Mouse (Mus musculus) intestine, embryonic 15.5 days (tissue): ENCODE data around the gene Usp54. TPM values are rescaled to one million over a fixed set of nuclear protein-coding genes. Genes with fewer than 3 reads are reported as not detected.

ENCODE experiments used
- ATAC-seq: fragments of 200-750 bp; cut with Nextera tagmentation; 2 replicates; pipeline ENCODE4 v1.8.0; 2017; ENCODE audit warnings: moderate TSS enrichment, moderate library complexity
- H3K27ac ChIP-seq: fragments of 300-500 bp; sonication (generic); 2 replicates; pipeline ENCODE4 v1.5.1; 2015; ENCODE audit warnings: mild to moderate bottlenecking, inconsistent platforms
- H3K27me3 ChIP-seq: fragments of 300-500 bp; sonication (generic); replicated peaks from 2 replicates; pipeline ENCODE4 v1.6.1; 2015; ENCODE audit warnings: inconsistent platforms
- H3K36me3 ChIP-seq: fragments of 300-500 bp; sonication (generic); 2 replicates; pipeline ENCODE4 v1.6.1; 2015; ENCODE audit warnings: inconsistent platforms
- H3K4me1 ChIP-seq: fragments of 300-500 bp; sonication (generic); replicated peaks from 2 replicates; pipeline ENCODE4 v1.6.1; 2015; ENCODE audit warnings: inconsistent platforms
- H3K4me2 ChIP-seq: fragments of 300-500 bp; sonication (generic); replicated peaks from 2 replicates; pipeline ENCODE4 v1.6.1; 2015; ENCODE audit warnings: mild to moderate bottlenecking, inconsistent platforms
- H3K4me3 ChIP-seq: fragments of 300-500 bp; sonication (generic); replicated peaks from 2 replicates; pipeline ENCODE4 v1.5.1; 2015; ENCODE audit warnings: inconsistent platforms
- H3K9ac ChIP-seq: fragments of 300-500 bp; sonication (generic); 2 replicates; pipeline ENCODE4 v1.6.1; 2015; ENCODE audit warnings: inconsistent platforms
- H3K9me3 ChIP-seq: fragments of 300-500 bp; sonication (generic); 2 replicates; pipeline ENCODE4 v1.6.1; 2016; ENCODE audit warnings: inconsistent platforms
- WGBS: fragments of 180-500 bp; shearing (Covaris S2); methylation state at CpG from one replicate; pipeline ENCODE4 v1.1.7; 2015; 5-methylcytosine and 5-hydroxymethylcytosine counted together
- polyA plus RNA-seq: library from polyadenylated mRNA; unstranded; fragments of >200 nt; fragmentation: Nextera tagmentation; extraction: Ambion mirVana; gene quantifications from 2 replicates; pipeline ENCODE4 v1.2.1, GENCODE M21; 2015

Gene Usp54
- polyA plus RNA-seq, 1 experiment from 2014 or later: 4.4 TPM

DNA sequence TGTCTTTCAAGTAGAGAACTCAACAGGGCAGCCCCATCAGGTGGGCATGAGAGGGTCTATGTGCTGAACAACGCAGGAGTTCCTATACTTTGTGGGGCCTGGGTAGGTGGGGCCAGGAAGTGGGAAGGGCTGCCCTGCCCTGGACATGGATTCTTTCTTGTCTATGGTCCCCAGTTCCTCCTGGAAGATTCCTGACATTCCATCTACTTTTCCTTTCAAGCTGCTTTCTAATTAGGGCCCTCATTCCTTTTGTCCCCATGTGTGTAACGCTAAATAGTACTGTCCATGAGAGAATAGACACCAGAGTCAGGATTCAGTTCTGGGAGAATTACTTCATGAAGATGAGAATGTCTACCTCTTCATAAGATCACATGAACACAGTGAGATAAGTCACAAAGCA is 22.7 kb upstream of the Usp54 start:
- H3K27me3 ChIP-seq: no peaks in the 10 kb centered on the region
- H3K4me1 ChIP-seq: peaks cover 19% of the 10 kb centered on the region; the same call in 1 of the 2 replicates
- H3K4me3 ChIP-seq: no peak overlapping the region
- no peak overlapping the region for H3K27ac ChIP-seq
- no peaks in the 10 kb centered on the region for H3K36me3 ChIP-seq
- H3K9ac ChIP-seq: no peak overlapping the region
- no peaks in the 10 kb centered on the region for H3K9me3 ChIP-seq
- no peak for ATAC-seq
- H3K4me2 ChIP-seq: no peak overlapping the region
- 63% methylated on average over 2 of the region's 2 CpGs for WGBS

DNA sequence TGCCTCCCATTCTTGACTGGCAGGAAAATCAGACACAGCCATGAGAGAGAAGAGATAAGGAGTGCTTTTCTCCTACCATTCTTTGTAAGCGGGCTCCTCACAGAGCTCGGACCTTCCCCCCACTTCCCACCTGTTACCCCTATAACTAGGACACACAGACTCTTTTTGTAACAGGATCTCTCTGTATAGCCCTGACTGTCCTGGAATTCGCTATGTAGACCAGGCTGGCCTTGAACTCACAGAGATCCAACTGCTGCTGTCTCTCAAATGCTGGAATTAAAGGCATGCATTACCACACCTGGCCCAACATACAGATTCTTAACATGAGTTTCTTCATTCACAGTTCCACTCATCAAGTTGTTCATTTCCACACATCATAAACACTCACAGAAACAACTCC is 21.9 kb upstream of the Usp54 start:
- Histone ChIP-seq H3K27ac (no peak overlapping the region), H3K36me3 (no peaks in the 10 kb centered on the region), H3K9me3 (no peaks in the 10 kb centered on the region), H3K4me3 (no peak overlapping the region), H3K4me1 (peaks cover 17% of the 10 kb centered on the region; the same call in 1 of the 2 replicates), H3K9ac (no peak overlapping the region), H3K27me3 (no peaks in the 10 kb centered on the region), H3K4me2 (peak overlapping the region; percentile 95; the same call in 1 of the 2 replicates)
- 96% methylated on average over 3 of the region's 3 CpGs for WGBS
- no peak for ATAC-seq

GRCm38 (mm10) chr14:20661661-20662331 is 20.9 kb upstream of the Usp54 start:
- Histone ChIP-seq H3K4me3 (peak overlapping the region; percentile 67), H3K9ac (peak overlapping the region; percentile 78), H3K9me3 (no peaks in the 10 kb centered on the region), H3K27ac (peak overlapping the region; percentile 89), H3K27me3 (no peaks in the 10 kb centered on the region), H3K36me3 (no peaks in the 10 kb centered on the region), H3K4me2 (peak overlapping the region; percentile 95), H3K4me1 (peaks cover 17% of the 10 kb centered on the region; the same call in 1 of the 2 replicates)
- ATAC-seq: peak; percentile 36
- WGBS: 16% methylated on average over 19 of the region's 19 CpGs

- Histone ChIP-seq H3K27me3 (no peaks in the 10 kb centered on the region), H3K4me1 (peaks cover 17% of the 10 kb centered on the region; the same call in 1 of the 2 replicates), H3K4me2 (peak overlapping the region; percentile 95), H3K4me3 (peak overlapping the region; percentile 67), H3K27ac (peak overlapping the region; percentile 89), H3K9ac (peak overlapping the region; percentile 78), H3K36me3 (no peaks in the 10 kb centered on the region), H3K9me3 (no peaks in the 10 kb centered on the region)
- peak; percentile 95 for ATAC-seq
- 2% methylated on average over 52 of the region's 52 CpGs for WGBS
Observed at GRCm38 (mm10) chr14:20660827-20661660, 20.2 kb upstream of the Usp54 start.

DNA sequence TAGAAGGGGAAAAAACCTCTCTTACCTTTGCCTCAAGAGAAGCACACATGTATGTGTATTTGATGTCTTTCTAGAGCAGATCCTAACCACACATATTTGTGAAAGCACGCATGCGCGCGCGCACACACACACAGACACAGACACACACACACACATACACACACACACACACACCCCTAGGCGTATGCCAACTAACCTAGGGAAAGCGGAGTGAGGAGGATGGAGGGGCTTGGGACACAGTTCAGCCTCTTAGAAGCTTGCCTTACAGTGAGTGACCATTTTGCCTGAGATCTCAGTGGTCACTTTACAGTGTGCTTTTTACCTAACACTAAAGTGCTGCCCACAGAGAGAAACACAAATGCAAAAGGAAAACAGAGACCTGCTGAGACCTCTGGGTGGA is 18.8 kb upstream of the Usp54 start:
- Histone ChIP-seq H3K36me3 (no peaks in the 10 kb centered on the region), H3K9me3 (no peaks in the 10 kb centered on the region), H3K27me3 (0 out of 2 replicates have a peak, but pooled peaks cover 2% of the 10 kb centered on the region), H3K27ac (no peak overlapping the region), H3K4me1 (peaks cover 17% of the 10 kb centered on the region; the same call in 1 of the 2 replicates), H3K4me2 (no peak overlapping the region), H3K4me3 (no peak overlapping the region), H3K9ac (no peak overlapping the region)
- WGBS: 95% methylated on average over 7 of the region's 7 CpGs
- ATAC-seq: no peak

DNA sequence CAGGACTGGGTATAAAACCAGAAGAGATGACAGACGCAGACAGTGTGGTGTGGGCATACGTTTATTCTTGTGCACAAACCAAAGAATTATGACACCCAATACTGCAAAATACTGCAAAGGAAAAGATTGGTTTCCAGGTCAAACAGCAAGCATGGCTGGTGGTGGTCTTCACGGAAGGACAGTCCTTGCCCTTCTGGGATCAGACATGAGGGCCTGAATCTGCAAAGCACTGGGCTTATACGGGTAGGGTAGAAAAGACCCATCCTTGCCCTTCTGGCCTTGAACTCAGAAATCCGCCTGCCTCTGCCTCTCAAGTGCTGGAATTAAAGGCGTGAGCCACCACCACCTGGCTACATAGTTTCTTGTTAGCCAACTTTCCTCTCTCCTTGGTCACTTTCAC is 18.0 kb upstream of the Usp54 start:
- H3K27ac ChIP-seq: no peak overlapping the region
- H3K4me3 ChIP-seq: no peak overlapping the region
- no peak for ATAC-seq
- 86% methylated on average over 6 of the region's 6 CpGs for WGBS
- H3K9me3 ChIP-seq: no peaks in the 10 kb centered on the region
- no peak overlapping the region for H3K4me2 ChIP-seq
- peaks cover 17% of the 10 kb centered on the region; the same call in 1 of the 2 replicates for H3K4me1 ChIP-seq
- no peaks in the 10 kb centered on the region for H3K36me3 ChIP-seq
- no peak overlapping the region for H3K9ac ChIP-seq
- H3K27me3 ChIP-seq: 0 out of 2 replicates have a peak, but pooled peaks cover 2% of the 10 kb centered on the region

- H3K9me3 ChIP-seq: no peaks in the 10 kb centered on the region
- H3K4me1 ChIP-seq: peaks cover 17% of the 10 kb centered on the region; the same call in 1 of the 2 replicates
- no peak for ATAC-seq
- 0 out of 2 replicates have a peak, but pooled peaks cover 2% of the 10 kb centered on the region for H3K27me3 ChIP-seq
- H3K4me2 ChIP-seq: no peak overlapping the region
- H3K9ac ChIP-seq: no peak overlapping the region
- no peak overlapping the region for H3K4me3 ChIP-seq
- H3K36me3 ChIP-seq: no peaks in the 10 kb centered on the region
- no peak overlapping the region for H3K27ac ChIP-seq
Observed at GRCm38 (mm10) chr14:20658326-20658725, 17.5 kb upstream of the Usp54 start.

GRCm38 (mm10) chr14:20656361-20656760 is 15.5 kb upstream of the Usp54 start, which contains the start of gene Myoz1:
Myoz1 (minus strand) TSS chr14:20656540.
- WGBS: 63% methylated on average over 11 of the region's 11 CpGs
- Histone ChIP-seq H3K36me3 (no peaks in the 10 kb centered on the region), H3K4me2 (no peak within 1 kb of the TSS), H3K9ac (no peak within 1 kb of the TSS), H3K4me3 (no peak within 1 kb of the TSS), H3K27me3 (0 out of 2 replicates have a peak, but pooled peaks cover 2% of the 10 kb centered on the region), H3K4me1 (peaks cover 6% of the 10 kb centered on the region; the same call in 1 of the 2 replicates), H3K27ac (no peak within 1 kb of the TSS), H3K9me3 (no peaks in the 10 kb centered on the region)
- no peak for ATAC-seq

GRCm38 (mm10) chr14:20655731-20656130 is 14.9 kb upstream of the Usp54 start:
- 78% methylated on average over 9 of the region's 9 CpGs for WGBS

DNA sequence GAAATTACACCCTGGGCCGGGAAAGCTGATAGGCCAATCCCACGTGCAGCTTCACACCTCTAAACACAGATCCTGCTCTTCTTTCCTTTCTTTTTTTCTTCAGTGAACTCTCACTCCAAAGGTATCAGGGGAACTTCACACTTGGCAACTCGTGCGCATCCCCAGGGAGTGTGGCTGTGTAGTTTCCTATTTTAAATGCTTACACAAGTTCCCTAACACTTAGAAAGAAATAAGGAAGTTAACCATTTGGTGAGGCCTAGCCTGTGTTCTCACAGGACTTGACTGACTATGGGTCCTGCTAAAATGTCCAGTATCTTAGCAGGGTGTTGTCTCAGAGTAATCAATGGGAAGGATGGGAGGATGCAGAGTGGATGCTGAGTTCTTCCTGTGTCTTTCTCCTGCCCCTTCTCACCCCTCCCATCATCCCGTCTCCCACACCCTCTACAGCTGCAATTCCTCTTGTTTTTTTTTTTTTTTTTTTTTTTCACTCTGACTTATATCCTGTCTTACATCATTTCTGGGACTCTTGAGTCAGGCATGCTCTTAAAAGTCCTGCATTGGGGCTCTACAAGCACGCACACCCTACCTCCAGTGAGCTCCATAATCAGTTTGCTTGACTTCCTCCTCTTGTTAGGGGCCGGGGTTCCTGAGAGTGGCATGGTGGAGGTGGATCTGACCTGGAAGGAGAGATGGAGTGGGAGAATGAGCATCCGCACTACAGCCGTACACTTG is 14.0 kb upstream of the Usp54 start:
- 0 out of 2 replicates have a peak, but pooled peaks cover 2% of the 10 kb centered on the region for H3K27me3 ChIP-seq
- 72% methylated on average over 9 of the region's 9 CpGs for WGBS
- no peaks in the 10 kb centered on the region for H3K9me3 ChIP-seq
- no peak overlapping the region for H3K4me2 ChIP-seq
- no peak overlapping the region for H3K9ac ChIP-seq
- H3K27ac ChIP-seq: no peak overlapping the region
- no peaks in the 10 kb centered on the region for H3K36me3 ChIP-seq
- no peak overlapping the region for H3K4me3 ChIP-seq
- no peak for ATAC-seq
- H3K4me1 ChIP-seq: no peaks in the 10 kb centered on the region

More at GRCm38 (mm10) chr14:20655731-20656130, 14.9 kb upstream of the Usp54 start:
- Histone ChIP-seq H3K27me3 (0 out of 2 replicates have a peak, but pooled peaks cover 2% of the 10 kb centered on the region), H3K36me3 (no peaks in the 10 kb centered on the region), H3K9ac (no peak overlapping the region), H3K4me1 (peaks cover 5% of the 10 kb centered on the region; the same call in 1 of the 2 replicates), H3K9me3 (no peaks in the 10 kb centered on the region), H3K4me2 (no peak overlapping the region), H3K27ac (no peak overlapping the region), H3K4me3 (no peak overlapping the region)
- no peak for ATAC-seq

- Histone ChIP-seq H3K4me2 (no peak overlapping the region), H3K27ac (no peak overlapping the region), H3K36me3 (no peaks in the 10 kb centered on the region), H3K9me3 (no peaks in the 10 kb centered on the region), H3K27me3 (0 out of 2 replicates have a peak, but pooled peaks cover 2% of the 10 kb centered on the region), H3K4me3 (no peak overlapping the region), H3K9ac (no peak overlapping the region), H3K4me1 (no peaks in the 10 kb centered on the region)
- ATAC-seq: no peak
- 60% methylated on average over 4 of the region's 4 CpGs for WGBS
Observed at GRCm38 (mm10) chr14:20651722-20652256, 10.9 kb upstream of the Usp54 start.
